Mouse (Mus musculus) left cerebral cortex, postnatal 4 days (tissue): ENCODE measurements at regions not wholly inside any gene's neighbourhood (a gene's known extent, or its start where the extent isn't known, plus 50 kb on each side); places are given as distances from the start of the nearest gene placed in this dataset.

Source experiments
- DNase-seq: peaks from one replicate; pipeline ENCODE4 v3.0.0-alpha.2; 2022
- intact Hi-C: fragments of 180-260 bp; cut with DNase I; formaldehyde crosslinking; loops from one replicate; pipeline ENCODE4 v1.15.1; 2025

DNA sequence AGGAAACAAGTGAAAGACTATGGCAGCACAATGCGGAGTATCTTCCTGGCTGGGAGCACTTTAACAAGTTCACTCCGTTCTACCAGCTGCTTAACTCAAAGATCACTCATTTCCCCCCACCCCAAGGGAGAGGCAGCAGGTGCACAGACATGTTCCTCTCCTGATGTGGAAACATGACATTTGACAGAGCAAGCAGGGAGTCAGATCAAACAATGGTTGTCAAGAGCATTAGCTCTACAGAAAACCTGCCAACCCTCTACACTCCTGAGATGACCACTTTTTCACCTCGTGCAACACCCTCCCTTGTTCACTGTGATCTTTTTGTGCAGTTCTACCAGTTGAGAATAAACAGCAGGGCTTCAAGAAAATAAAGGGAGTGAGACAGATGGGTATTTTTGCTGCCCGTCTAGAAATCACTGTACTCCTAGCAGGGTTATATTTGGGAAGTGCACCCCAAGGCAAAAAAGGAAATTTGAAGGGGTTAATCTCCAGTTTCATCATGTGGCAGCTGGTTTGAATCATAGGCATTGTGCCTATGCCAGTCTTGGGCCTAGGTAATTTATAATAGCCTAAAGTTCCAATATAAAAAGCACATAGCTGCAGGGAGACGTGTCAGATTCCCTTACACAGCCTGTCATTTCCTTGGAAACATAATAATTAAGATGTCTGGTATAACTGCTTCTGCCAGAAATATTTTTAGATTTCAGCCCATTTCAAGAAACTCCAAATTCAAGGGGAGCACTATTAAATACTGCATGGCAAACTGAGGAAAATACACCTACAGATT lies 210.5 kb upstream of the Epha6 start:
- DNase-seq, result peak; percentile 27
- intact Hi-C loops, result no loop called here

- intact Hi-C loops, result no loop called here
- DNase-seq, result no peak
Observed at GRCm38 (mm10) chr16:60800746-60801145, 195.4 kb upstream of the Epha6 start.
